Mouse (Mus musculus) thymus, postnatal 10 days (tissue): ENCODE results near the gene Gm21190.
"Not testable (repeated sequence)": the region's sequence is repeated elsewhere in the genome, so short reads cannot be mapped to it uniquely, and the experiment has no call there.

Experiments used
- DNase-seq, 2 experiments: peaks; one replicate each; pipeline ENCODE4 v3.0.0; 2021; ENCODE audit warnings: low spot score in 2 of 2

Gm21190 gene

GRCm38 (mm10) chr5:15488743-15489142 is 40.3 kb downstream of the Gm21190 start:
- no peak for DNase-seq

GRCm38 (mm10) chr5:15484616-15485015 is 44.4 kb downstream of the Gm21190 start:
- not testable (repeated sequence) for DNase-seq

GRCm38 (mm10) chr5:15483576-15483975 is 45.4 kb downstream of the Gm21190 start:
- not testable (repeated sequence) for DNase-seq

- DNase-seq: peak in 1 of 2 experiments; percentile 11
Measured at GRCm38 (mm10) chr5:15482815-15483214, 46.2 kb downstream of the Gm21190 start.

DNA sequence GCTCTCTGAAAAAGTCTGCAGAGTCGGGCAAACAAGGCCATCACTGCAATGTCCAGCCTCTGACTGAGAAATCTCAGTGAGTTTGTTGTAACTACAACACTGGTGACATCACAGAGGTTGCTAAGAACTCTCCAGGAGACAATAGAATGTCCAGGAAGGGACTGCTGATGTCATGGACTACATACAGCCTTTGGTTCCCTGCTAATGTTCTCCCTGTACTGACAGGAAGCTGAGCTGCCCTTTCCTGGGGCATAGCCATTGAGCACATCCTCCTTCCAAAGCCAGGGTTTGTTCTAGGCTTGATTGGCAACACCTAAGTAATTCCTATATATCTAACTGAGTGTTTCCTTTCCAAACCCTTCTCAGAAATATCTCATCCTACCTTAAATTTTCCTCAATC is 52.6 kb downstream of the Gm21190 start, which contains the start of gene Gm21149:
Gene Gm21149 (minus strand): TSS at position 101 of the 400 bp plus-strand sequence.
- DNase-seq: not testable (repeated sequence)
